Mouse (Mus musculus): ENCODE results near the gene Rassf1.

- TF ChIP-seq CTCF (IDR thresholded peaks at IDR 0.05; ENCODE audit: insufficient read depth, low read depth, low read length): no peak
- no peak for TF ChIP-seq POLR2A (IDR thresholded peaks at IDR 0.05; ENCODE audit: insufficient read depth, low read depth, low read length)
These were observed 57.5 kb downstream of the Rassf1 start, which contains the start of gene Sema3b for GRCm38 (mm10) chr9:107608741-107609432.

All from olfactory bulb, adult 2 months (tissue).